Mouse (Mus musculus): Measurements from ENCODE around the gene Kif1a. TPM values are rescaled to one million over a fixed set of nuclear protein-coding genes. Genes with fewer than 3 reads are reported as not detected.

Gene Kif1a
- total RNA-seq, 2 experiments from 2014 or later, result not detected

DNA sequence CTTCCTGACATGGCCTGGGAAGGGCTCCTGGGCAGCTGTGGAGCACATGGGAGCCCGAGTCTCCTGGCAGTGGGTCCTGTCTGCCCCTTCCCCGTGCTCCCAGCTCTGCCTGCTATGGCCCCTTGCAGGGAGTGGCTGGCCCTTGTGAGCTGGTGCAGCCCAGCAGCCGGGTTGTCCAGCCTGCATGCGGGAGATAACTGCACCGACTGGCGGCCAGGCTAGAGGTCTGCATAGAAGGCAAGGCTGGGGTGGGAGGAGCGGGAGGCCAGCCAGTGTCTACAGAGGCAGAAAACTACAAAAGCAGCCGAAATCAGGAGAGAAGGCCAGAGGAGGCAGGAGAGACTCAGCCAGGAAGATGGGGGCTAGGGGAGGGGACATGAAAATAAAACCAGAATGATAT, 67.8 kb downstream of the Kif1a start:
- ATAC-seq (replicated peaks; ENCODE audit: poor library complexity, severe bottlenecking), result no peak

DNA sequence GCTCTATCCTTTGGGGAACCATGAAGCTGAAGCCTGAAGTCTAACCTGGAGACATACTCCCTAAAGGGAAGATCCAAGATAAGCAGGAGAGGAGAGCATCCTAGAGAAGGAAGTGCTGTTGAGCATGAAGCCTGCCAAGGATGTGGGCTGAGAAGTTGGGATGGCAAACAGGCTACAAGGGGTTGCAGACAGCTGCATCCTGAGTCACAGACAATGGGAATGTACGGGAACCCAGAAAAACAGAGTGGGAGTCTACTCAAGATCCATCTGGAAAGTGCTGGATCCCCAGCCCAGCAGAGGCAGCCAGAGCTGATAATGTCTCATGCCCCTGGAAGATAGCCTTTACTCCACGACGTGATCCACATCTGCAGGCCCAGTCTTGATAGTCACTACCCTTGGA, 70.6 kb downstream of the Kif1a start:
- ATAC-seq (replicated peaks; ENCODE audit: poor library complexity, severe bottlenecking), result no peak

DNA sequence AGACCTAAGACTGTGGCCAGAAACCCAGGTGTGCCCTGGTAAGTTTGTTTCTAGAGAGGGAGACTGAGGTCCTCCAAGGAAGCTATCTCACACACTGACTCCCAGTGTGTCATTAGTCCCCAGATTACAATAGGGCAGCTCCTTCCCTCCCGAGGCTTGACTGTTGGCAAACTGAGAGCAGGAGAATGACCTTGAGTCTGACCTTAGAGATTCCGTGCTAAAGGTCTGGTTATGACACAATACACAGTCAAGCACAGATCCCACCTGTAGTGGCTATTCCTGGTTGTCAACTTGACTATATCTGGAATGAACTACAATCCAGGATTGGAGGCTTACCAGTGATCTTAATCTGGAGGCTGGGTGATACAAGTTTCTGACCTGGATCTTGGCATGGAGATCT, 71.7 kb downstream of the Kif1a start:
- no peak for ATAC-seq (replicated peaks; ENCODE audit: poor library complexity, severe bottlenecking)

DNA sequence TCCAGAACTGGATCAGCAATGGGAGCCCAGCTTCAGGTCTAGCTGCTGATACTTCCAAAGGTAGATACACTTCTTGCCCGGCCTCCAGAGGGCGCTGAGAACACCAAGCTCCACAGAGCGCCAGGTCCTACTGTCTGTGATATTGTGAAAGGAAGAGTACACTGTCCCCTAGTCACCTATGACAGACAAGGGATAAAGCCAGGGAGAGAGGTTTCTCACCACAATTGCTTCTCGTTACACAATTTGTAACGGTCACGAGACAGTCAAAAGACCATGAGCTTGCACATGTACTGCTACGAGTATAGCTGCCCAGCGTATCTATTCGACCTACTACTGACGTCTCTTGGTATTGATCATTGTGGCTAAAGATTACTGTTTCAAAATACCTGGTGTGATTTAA, 72.4 kb downstream of the Kif1a start:
- peak; percentile 85 for ATAC-seq (replicated peaks; ENCODE audit: poor library complexity, severe bottlenecking)

DNA sequence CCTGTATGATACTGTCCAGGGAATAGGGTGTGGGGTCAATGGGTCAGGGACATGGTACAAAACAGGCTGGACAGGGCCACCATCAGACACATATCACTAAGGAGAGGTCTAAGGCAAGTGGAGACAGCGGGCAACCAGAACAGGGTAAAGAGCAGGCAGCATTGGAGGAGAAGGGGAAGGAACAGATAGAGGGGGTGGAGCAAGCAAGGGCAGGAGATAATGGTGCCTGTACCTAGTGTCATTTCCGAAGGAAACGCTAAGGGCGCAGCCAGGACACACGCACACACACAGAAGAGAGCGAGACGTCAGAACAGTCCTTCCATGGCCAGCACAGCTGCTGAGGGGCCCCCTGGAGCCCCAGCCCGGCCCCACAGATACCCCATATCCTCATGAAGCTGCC, 75.2 kb downstream of the Kif1a start:
- no peak for ATAC-seq (replicated peaks; ENCODE audit: poor library complexity, severe bottlenecking)

DNA sequence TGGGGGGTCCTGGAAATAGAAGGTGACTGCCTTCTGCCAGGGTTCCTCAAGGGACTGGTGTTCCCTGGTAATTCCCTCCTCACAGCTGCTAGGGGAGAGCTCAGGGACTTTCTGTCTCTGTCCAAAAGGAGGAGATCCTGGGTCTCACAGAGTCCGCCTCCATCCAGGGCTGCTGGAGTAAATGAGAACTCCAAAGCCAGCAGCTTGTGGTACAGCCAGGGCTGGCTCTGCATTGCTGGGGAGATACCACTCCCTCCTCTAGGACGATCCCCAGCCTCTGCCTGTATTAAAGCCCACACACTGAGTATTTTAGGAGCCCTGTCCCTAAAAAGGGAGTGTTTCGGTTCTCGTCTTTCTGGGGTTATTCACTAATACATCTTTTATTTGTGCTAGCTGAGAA, 81.1 kb downstream of the Kif1a start:
- ATAC-seq (replicated peaks; ENCODE audit: poor library complexity, severe bottlenecking), result no peak

DNA sequence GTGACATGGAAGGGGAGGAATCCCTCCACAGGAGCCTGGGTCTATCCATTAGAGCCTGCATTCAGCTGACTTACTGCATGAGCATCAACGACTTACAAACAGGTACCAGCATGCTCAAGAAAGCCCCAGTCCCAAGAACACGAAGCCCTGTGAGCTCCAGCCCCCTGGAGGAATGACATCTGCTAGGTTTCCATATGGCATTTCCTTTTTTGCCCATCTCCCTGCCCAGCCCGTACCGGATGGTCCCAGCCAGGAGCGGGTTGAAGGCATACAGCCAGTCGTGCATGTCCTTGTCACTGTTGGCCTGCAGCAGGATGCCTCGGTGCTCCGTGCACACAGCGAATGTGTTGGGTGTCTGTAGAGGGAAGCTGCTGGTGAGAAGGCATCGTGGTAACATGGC, 83.0 kb downstream of the Kif1a start:
- ATAC-seq (replicated peaks; ENCODE audit: poor library complexity, severe bottlenecking), result no peak

DNA sequence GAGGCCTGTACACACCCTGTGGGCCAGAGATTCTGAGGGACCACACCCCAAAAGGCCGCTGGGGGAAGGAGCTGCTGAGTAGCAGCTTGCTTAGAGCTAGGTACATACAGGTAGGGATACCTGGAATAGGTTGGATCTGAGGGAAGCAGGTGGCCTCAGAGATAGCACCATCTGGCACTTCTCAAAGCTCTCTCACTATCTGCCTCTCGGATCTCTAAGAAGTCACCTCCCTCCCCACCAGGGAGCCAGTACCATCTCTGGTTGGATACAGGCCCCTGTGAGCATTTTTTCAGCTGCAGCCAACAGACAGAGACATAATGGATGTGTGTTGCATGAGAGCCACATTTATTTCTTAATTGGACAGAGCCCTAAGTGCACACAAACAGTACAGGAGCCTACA, 86.6 kb downstream of the Kif1a start:
- no peak for ATAC-seq (replicated peaks; ENCODE audit: poor library complexity, severe bottlenecking)

DNA sequence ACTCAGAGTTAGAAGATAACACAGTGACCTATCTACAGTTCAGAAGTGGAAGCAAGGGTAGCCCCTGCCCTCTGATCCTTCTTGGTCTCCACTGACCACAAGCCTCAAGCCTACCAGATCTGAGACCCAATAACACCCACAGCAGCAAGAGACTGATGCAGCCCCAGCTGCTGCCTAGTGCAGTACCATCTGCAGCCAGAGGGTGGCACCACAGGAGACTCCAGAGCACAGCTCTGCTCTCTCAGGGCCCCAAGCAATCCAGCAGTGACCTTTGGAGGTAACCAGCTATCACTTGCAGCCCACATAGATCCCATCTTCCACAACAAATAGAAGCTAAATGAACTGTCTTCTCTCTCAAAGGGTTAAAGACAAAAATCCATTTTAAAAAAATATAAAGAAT, 87.3 kb downstream of the Kif1a start:
- ATAC-seq (replicated peaks; ENCODE audit: poor library complexity, severe bottlenecking), result peak; percentile 76

DNA sequence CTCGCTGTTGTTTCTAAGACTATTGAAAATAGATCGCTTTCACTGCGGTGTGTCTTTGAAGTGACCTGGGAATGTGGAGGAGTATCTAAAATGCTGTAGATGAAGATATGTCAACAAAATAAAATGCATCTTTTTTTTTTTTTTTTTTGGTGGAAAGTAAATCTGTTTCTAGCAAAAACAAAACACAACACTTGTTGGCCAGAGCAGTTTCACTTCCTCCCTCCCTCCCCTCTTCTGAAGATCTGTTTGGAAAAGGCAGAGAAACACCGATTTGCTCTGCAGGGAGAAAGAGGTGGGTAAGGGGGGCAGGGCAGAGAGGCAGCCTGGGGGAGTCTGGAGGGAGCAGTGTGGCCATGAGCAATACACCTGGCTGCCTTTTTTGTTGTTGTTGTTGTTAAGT, 88.4 kb downstream of the Kif1a start:
- 0 out of 2 replicates have a peak, but pooled peaks have one; percentile 26 for ATAC-seq (replicated peaks; ENCODE audit: poor library complexity, severe bottlenecking)

DNA sequence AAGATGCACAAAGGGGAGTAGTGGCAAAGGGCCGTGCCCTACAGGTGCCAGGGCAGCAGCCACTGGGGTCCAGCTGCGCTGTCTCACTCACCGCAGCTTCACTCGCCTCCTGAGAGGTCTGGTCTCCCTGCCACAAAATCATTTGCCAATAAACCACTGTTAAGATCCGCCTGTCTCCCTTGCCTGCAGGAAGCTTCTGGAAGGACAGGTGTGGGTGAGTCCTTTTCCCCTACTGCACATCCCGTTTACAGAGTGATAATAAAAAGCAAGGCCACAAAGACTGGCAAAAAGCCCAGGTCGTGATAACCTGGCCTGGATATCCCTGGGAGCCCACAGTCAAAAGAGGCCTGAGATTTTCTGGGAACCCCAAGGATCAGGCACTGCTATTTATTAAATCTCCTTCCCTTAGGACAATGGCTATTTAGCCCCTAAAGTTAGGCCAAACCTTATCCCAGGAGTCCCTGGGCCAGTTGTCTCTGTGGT, 89.6 kb downstream of the Kif1a start:
- ATAC-seq (replicated peaks; ENCODE audit: poor library complexity, severe bottlenecking), result no peak

DNA sequence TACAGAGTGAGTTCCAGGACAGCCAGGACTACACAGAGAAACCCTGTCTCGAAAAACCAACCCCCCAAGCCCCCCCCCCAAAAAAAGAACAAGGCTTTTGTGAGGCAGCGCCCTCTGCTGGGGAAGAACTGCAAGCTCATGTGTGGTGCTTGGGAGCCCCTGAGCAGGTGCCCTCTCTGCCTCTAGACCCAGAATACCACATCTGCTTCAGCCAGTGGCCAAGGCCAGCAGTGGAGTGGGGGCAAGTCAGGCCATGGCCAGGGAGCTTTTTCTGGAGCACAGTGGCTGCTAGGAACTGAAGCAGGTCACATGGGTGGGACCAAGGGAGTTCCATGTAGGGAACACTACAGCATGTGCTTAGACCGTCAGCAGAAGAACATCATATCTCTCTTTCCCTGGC, 91.0 kb downstream of the Kif1a start:
- ATAC-seq (replicated peaks; ENCODE audit: poor library complexity, severe bottlenecking), result peak; percentile 46; the same call in 1 of the 2 replicates

DNA sequence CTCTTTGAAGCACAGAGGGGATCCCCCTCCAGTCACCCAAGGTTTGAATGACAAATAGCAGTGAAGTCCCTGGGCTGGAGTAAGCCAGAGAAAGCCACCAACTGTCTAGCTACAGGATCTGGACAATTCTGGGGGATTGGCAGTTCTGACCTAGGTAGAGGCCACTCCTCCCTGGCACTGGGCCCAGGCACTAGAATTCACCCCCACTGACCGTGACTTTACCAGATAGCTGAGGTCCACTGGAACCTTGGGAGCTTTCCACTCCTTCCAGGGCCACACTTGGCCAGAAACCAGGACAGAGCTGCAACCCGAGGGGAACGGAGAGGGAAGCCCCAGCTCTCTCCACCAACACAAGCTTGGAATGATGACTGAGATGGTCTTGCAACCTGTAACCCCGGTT, 92.6 kb downstream of the Kif1a start:
- no peak for ATAC-seq (replicated peaks; ENCODE audit: poor library complexity, severe bottlenecking)

DNA sequence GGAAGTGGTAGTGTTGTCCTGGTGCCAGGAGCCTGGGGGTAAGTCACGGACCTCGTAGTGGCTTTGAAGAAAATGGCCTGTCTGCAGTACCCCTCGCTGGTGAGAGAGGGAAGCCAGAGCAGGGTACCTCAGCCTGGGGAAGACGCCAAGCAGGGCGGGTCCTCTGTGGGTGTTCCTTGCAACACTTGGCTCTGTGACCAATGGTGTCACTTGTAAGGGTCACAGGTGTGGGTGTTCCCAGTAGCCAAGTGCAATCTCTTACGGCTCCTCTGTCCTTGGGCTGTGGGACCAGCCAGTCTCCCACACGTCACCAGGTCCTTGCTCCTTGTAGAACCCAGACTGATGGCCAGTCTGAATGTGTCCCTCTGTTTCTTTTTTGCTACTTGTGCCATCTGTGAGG, 95.7 kb downstream of the Kif1a start, which contains the start of gene Aqp12:
Aqp12 (plus strand) TSS at position 274 of the 400 bp plus-strand sequence.
- ATAC-seq (replicated peaks; ENCODE audit: poor library complexity, severe bottlenecking), result no peak

DNA sequence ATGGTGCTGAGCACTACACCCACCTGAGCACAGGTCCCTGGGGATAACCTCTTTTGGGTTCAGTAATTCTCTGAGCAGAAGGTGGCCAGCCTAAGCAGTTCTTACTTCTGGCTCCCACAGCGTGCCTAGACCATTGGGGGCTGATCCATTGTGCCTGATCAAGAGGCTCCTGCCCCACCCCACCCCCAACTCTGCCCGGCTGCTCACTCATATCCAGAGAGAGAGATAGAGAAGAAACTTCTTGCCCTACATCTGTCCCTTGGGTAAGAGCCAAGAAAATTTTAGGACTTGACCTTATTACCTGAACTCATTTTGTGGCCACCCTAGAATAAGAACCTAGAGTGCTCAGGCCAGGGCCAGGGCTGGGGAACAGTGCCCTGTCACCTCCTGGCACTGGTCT, 108.9 kb downstream of the Kif1a start:
- ATAC-seq (replicated peaks; ENCODE audit: poor library complexity, severe bottlenecking), result no peak

DNA sequence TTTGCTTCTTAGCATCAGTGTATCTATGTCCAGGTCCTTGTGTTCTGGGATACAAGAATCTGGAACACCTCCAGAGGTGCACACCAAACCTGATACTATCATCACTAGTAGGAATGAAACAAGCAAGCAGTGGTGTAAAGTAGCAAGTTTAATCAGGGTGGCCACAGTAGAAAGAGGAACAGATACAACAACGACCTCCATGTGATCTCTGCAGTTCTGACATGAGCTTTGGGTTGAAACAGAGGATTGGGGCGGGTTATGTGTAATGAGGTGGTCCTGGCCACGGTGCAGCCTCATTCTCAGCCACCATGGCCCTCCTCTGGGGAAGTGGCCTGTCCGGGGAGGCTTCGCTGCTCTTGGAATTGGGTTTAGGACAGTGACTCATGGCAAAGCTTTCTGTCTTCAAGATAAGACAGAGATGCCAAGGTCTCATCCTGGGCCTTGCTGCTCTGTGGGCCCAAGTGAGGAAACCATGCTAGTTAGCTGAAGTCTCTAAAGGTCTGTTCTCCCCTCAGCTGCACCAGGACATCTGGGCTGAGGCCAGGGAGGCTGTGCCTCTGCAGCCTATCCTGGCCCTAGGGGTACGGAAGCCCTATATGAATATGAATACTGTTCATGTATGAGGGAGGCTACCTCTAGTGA, 109.4 kb downstream of the Kif1a start:
- ATAC-seq (replicated peaks; ENCODE audit: poor library complexity, severe bottlenecking), result peak; percentile 88

DNA sequence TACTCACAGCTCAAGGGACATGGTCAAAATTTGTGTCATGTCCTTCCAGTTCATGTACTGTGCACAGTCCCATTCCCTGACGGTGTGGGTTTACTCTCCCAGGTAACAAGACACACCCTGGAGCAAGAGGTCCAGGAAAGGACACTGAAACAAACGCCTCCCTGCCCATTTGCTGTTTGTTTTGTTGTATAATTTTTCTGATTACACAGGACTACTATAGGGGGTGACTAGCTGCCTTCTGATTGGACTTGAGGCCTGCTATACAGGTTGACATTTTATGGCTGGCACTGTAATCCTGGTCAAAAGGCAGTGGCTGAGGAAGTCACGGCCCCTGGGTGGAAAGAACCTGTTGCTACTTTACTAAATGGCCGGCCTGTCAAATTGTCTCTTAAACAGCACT, 111.9 kb downstream of the Kif1a start:
- no peak for ATAC-seq (replicated peaks; ENCODE audit: poor library complexity, severe bottlenecking)

DNA sequence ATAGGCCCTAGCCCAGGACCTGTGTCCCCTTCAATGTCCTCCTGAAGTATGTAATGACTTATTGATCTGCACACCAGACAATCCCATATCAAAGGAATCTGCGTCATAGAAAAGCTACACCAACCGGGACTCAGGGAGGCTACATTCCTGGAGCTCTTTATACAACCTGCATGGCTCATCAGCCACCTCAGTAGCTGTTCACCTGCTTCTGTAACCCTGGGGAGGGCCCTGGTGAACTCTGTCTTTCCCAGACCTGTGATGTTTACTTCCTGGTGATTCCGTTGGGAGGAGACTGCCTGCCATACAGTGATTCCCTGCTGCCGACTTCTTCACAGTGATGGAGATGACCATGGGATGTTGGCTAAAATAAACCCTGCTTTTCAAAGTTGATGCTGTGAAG, 112.9 kb downstream of the Kif1a start:
- ATAC-seq (replicated peaks; ENCODE audit: poor library complexity, severe bottlenecking), result no peak

DNA sequence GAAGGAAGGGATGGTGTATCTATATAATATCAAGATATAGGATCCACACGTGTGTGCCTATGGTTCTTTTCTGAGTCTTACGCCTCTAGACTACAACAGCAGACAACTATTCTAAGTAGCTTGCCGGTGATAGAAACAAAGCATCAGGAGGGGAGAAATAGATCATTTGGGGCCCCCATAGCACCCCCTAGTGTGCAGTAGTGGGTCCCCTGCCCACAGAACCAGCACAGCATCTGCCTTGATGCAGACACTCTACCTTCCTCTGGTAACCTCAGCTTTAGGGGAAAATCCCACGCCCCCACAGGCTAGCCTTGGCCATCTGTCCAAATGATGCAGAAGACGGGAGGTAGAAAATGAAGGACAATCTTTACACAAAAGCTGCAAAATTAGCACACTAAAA, 116.8 kb downstream of the Kif1a start:
- ATAC-seq (replicated peaks; ENCODE audit: poor library complexity, severe bottlenecking), result no peak

DNA sequence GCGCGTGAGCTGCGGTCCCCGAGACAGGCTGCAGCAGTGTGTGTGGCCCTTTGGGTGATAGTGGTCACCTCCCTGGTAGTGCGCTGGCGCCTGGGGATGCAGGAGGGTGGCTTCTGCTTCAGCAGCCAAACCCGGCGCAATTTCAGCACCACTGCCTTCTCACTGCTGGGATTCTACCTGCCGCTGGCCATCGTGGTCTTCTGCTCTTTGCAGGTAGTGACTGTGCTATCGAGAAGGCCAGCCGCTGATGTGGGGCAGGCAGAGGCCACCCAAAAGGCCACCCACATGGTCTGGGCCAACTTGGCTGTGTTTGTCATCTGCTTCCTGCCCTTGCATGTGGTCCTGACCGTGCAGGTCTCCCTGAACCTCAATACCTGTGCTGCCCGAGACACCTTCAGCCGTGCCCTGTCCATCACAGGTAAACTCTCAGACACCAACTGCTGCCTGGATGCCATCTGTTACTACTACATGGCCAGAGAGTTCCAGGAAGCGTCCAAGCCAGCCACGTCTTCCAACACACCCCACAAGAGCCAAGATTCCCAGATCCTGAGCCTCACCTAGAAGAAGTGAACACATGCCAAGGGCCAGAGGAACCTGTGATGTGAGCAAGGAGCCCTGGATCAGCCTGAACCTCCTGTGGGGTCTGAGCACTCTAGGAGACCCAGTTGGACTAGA, 118.7 kb downstream of the Kif1a start:
- ATAC-seq (replicated peaks; ENCODE audit: poor library complexity, severe bottlenecking), result no peak

DNA sequence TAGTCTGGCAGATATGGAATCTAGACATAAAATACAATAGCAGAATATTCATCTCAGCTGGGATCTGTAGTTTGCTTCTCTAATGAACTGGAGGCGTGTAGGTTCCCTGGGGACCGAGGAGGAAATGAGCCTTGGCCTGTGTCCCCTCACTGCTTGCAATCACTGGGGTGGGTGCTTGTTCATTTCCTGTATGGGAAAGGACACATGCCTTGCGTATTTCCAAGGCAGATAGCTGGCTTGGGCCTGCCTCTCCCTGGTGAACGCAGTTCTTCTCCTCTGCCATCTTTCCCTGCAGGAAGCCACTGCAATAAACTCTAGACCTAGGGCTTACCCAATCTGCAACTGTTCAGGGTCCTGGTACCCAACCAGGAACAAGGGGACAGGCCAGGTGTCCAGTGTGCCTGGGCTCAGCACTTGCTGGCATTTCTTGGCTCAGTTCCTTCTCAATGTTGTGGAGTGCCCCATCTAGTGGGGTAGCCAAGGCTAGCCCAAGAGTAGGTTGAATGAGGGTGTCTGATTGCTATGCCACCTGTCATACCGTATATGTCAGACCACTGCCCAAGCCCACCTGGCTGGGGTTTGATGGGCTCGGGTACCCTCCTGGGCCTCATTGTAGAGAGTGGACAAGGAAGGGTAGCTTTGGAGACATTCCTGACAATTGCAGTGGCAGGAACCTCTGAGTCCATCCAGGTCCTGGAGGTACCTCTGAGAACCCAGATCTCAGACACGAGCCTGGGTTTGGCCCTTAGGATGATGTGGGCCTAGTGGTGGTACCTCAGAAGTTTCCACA, 120.5 kb downstream of the Kif1a start:
- ATAC-seq (replicated peaks; ENCODE audit: poor library complexity, severe bottlenecking), result peak; percentile 54

Data from granulocyte monocyte progenitor cell, adult 5-6 weeks (primary cell).